Mouse (Mus musculus) A20 (cell line): ENCODE data around the gene Cdk14.

Source experiments
- DNase-seq: peaks from one replicate; pipeline ENCODE4 v3.0.0-alpha.2; 2011; ENCODE audit warnings: low read depth, low spot score

Gene Cdk14

GRCm38 (mm10) chr5:4801096-4801850 lies 618.8 kb downstream of the Cdk14 start:
- DNase-seq = no peak

DNA sequence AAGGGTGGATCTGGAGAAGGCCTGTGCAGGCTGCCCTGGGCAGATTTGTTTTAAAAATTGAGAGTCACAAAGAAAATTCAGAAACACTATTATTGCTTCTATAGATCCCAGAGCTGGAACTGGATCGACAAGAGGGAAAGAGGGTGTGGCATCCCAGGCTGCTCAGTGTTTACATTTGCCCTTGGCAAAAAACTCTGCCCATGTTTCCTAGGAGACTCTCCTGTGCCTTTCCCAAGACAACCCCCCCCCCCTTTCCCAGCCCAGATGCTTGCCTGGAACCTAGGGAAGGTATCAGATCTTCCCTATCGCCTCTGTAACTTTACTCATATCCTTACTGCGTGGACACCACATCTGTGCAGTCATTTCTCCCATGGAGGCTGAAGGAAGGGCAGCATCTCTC lies 628.9 kb downstream of the Cdk14 start:
- no peak for DNase-seq

GRCm38 (mm10) chr5:4790265-4790664 lies 629.8 kb downstream of the Cdk14 start:
- DNase-seq = no peak

- DNase-seq = no peak
These were observed 631.6 kb downstream of the Cdk14 start for GRCm38 (mm10) chr5:4788484-4788883.

- no peak for DNase-seq
These were observed 633.3 kb downstream of the Cdk14 start for GRCm38 (mm10) chr5:4786816-4787215.

DNA sequence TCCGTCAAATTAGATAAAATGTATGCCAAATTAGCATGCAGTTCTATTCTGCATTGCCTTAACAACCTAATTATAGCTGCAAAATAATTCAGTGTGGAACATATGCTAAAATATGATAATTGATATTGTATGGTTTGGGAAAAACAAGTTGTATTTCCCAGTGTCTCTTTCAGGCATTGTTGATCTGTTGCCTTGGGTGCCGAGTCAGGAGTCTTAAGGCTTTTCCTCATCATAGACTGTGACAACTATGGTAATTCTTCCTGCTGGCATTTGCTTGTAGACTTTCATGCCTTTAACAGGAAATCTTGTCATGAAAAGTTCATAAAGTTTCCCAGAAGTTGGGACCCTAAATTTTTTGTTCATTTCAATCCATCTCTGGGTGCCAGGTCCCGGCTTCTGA lies 641.8 kb downstream of the Cdk14 start:
- DNase-seq = no peak

DNA sequence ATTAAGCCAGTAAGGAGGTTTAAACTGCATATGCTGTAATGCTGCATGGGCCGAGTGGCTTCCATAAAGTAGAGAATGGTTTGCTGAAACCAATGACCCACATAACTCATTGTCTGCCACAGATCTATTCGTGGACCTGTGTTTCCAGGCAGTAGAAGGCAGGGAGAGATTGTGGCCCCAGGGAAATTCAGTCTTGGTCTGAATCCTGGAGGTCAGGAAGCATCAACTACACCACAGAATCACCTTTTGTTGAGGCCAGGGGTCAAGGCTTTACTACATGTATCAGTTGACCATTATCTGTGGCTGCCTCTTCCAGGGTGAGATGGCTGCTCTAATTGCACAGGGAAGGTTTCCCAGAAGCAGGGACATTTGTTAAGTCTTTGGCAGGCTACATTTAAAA lies 643.6 kb downstream of the Cdk14 start:
- no peak for DNase-seq

DNA sequence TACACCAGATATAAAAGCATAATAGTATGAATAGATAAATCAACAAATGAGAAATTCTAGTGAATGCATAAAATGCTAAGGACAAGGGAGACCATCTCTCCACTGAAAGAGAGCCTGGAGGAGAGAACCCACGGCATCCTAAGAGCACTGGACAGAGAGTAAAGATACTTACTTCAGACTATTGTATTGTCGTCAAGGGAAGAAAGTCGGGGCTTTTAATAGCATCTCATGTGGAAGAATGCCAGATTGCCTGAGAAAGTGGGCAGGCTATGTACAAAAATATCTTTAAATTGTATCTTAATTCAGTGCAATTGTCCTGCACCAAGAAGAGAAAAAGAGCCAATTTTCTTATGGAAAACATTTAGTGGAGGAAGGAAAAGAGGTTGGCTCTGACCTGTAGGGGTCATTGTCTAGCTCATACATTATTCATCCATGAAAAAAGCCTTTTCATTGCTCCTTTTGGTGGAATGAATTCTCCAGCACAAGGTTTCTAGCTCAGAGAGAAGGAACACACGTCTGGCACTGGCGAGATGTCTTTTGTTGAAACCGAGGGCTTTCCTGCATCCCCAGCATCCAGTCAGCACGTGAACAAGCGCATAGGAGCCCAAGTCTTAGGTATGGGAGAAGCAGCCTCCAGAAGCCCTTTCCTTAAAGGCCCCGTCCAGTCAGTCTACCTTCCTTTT lies 646.9 kb downstream of the Cdk14 start:
- DNase-seq = no peak

DNA sequence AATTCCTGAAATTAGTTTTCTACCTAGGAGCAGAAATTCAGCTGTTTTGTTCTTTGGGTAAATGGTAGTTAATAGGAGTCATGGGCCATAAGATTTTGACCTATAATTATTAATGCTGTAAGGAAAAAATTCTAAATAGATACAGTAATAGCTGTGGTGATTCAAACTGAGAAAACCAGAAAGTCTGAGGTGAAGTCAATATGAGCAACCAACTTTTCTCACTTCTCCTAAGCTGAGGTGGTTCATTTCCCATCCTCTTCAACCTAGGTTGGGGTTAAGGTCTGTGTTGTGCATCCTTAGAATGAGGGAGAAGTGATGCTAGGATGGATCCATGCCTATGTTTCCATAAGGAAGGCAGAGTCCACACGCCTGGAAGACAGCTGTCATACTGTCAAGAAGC lies 649.5 kb downstream of the Cdk14 start:
- DNase-seq = no peak

DNA sequence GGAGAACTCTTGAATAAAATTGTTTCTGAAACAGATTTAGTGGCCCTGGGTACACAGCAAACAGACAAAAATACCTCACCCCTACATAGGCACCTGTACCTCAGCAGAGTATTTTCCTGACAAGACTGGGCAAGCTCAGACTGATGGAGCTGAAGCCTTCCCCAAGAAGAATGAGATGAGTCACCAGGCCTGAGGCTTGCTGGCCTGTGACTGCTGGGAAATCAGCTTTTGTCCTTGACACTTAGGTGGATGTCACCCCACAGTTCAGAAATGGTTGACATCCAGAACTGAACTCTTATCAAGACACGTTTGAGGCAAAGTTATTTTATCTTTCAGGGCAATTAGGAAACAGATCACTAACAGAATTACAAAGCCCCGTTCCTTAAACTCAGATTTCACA lies 652.2 kb downstream of the Cdk14 start:
- no peak for DNase-seq

DNA sequence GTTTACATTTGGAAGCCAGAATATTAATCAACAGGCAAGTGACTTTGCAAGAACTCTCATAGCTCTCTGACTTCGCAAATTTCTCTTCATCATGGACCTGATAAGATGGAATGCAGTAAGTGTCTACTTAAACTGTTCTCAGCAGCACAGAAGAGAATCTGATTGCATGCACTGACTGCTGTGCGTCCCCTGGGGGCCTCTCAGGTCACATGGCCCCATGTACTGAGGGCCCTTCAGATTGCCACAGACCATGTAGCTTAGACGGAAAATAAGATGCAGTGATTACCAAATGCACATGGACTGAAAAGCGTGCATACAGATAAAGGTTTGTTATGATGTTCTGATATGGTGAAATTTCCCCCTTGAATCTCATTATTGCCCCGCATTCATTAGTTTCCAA lies 653.4 kb downstream of the Cdk14 start:
- DNase-seq = no peak

DNA sequence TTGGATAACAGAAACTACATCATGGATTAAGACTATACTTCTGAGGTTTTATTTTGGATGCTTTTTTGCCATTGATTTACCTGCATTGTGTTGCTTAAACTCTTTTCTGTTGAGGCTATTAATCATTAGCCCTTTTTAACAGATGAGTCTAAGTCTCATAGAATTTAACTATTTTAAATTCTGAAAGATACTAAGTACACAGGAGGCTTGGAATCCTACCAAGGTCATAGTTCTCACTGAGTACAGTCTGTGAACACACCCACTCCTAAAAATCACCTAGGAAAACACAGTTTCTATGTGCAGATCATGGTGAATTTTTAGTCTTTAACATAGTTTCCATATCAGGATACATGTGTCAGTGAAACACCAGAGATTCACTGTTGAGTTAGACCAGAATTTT lies 658.2 kb downstream of the Cdk14 start:
- no peak for DNase-seq

DNA sequence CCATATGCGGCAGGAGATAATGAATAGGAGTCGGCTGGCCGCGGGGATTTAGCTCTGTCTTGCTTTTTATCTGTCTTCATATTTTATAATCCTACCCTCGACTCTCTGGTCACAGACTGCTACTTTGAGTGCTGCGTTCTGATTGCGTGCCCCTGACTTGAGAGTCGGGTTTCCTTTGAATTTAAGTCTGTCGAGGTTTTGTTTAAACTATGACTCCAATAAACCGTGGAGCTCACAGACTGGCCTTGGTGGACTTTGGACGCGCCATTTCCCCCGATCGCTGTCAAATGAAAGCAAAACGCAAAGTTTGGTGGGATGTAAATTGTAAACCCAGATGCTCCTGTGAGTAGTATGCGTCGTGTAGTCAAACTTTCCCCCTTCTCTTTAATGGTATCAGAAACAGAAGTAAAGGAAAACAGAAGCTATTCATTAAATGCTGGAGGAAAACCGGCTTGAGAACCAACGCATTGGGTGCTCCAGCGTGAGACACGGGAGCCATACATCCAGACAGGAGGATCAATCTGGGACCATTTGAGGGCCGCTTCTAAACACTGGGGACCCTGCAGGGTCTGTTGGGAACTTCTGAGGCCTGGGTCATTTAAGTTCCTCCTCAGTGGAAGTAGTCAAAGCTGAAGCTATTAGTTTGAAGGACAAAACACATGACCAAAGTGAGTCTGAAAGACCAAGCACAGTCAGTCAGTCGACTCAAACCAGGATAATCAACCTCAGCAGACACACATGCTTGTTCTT lies 661.6 kb downstream of the Cdk14 start:
- DNase-seq = no peak

- no peak for DNase-seq
These were observed 662.2 kb downstream of the Cdk14 start, which contains the start of gene Fzd1 for GRCm38 (mm10) chr5:4757902-4758301. Gene Fzd1, minus strand, starts transcription at chr5:4758035.

GRCm38 (mm10) chr5:4756871-4757711 lies 663.0 kb downstream of the Cdk14 start:
- DNase-seq = no peak

DNA sequence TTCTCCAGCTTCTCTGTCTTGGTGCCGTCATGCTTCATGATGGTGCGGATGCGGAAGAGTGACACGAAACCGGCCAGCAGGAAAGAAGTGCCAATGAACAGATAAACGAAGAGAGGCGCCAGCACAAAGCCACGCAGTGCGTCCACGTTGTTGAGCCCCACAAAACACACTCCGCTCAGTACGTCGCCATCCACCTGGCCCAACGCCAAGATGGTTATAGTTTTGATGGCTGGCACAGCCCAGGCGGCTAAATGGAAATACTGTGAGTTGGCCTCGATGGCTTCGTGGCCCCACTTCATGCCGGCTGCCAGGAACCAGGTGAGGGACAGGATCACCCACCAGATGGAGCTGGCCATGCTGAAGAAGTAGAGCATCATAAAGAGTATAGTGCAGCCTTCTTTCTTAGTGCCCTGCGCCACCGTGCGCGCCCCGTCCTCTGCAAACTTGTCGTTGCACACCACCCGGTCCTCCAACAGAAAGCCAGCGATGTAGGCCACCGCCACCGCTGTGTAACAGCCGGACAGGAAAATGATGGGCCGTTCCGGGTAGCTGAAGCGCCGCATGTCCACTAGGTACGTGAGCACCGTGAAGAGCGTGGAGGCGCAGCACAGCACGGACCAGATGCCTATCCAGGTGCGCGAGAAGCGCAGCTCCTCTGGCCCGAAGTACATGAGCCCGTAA lies 664.0 kb downstream of the Cdk14 start:
- DNase-seq = no peak

DNA sequence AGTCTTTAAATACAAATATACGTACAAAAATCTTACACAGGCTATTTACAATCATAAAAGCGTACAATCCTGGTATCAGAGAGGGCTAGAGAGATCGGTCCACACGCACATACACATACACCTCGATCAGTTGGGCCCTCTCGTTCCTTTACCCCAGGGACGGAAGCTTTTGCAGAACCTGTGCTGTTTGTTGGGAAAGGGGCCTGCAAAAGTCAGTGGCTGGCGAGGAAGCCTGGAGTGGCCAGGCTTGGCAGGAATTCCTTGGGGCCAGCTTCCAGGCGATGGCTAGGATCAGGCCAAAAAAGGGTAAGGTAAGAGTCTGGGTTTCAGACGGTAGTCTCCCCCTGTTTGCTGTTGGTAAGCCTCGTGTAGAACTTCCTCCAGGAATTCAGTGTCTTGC lies 664.8 kb downstream of the Cdk14 start:
- DNase-seq = no peak

DNA sequence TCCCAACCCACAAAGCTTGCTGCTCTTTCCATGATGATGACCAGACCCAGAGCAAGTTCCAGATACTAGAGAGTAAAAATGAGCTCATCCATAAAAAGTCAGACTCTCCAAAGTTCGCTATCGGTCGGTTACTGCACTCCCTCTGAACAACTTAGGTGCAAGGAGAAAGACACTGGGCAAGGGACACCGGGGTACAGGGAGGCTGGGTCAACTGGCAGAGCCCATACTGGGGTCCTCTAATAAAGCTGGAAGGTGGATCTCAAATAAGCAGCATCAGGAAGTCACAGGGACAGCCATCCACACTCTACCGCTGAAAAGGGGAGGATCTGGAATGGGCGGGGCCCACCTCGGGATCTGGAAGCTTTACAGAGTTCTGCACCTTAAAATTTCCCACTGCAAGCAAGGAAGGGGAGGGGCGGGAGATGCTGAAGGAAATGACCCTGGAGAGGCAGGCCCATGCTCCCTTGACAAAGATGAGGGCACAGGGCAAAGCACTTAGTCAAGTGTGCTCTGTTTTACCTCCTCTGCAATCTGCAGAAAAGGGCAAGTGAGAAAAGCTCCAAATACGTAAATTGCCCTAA lies 665.3 kb downstream of the Cdk14 start:
- DNase-seq = no peak
